Mouse (Mus musculus) embryo, embryonic 11 days (tissue): ENCODE data around the gene Litaf.
"Not testable (repeated sequence)": the region's sequence is repeated elsewhere in the genome, so short reads cannot be mapped to it uniquely, and the experiment has no call there.

ENCODE experiments used
- DNase-seq: peaks from one replicate; pipeline ENCODE4 v3.0.0-alpha.2; 2015

The Litaf gene

GRCm38 (mm10) chr16:10989896-10990295, 76.1 kb downstream of the Litaf start:
- no peak for DNase-seq

- DNase-seq, result no peak
These were observed 76.6 kb downstream of the Litaf start for GRCm38 (mm10) chr16:10989361-10989760.

GRCm38 (mm10) chr16:10988261-10988660, 77.7 kb downstream of the Litaf start:
- DNase-seq, result no peak

- DNase-seq, result no peak
These were observed 81.4 kb downstream of the Litaf start for GRCm38 (mm10) chr16:10984534-10984933.

- no peak for DNase-seq
These were observed 84.4 kb downstream of the Litaf start for GRCm38 (mm10) chr16:10981493-10982070.

- DNase-seq, result peak; percentile 39
These were observed 86.7 kb downstream of the Litaf start for GRCm38 (mm10) chr16:10979064-10979803.

- DNase-seq, result no peak
These were observed 88.1 kb downstream of the Litaf start for GRCm38 (mm10) chr16:10977877-10978276.

GRCm38 (mm10) chr16:10976202-10976631, 89.7 kb downstream of the Litaf start:
- DNase-seq, result no peak

- no peak for DNase-seq
These were observed 91.0 kb downstream of the Litaf start for GRCm38 (mm10) chr16:10974939-10975338.

- peak; percentile 25 for DNase-seq
These were observed 91.9 kb downstream of the Litaf start for GRCm38 (mm10) chr16:10974037-10974446.

- DNase-seq, result no peak
These were observed 93.7 kb downstream of the Litaf start for GRCm38 (mm10) chr16:10972259-10972658.

- not testable (repeated sequence) for DNase-seq
These were observed 96.0 kb downstream of the Litaf start for GRCm38 (mm10) chr16:10969944-10970343.

GRCm38 (mm10) chr16:10969342-10969741, 96.6 kb downstream of the Litaf start:
- no peak for DNase-seq

- DNase-seq, result no peak
These were observed 97.7 kb downstream of the Litaf start for GRCm38 (mm10) chr16:10968299-10968698.

- no peak for DNase-seq
These were observed 98.2 kb downstream of the Litaf start for GRCm38 (mm10) chr16:10967756-10968155.

GRCm38 (mm10) chr16:10967013-10967412, 98.9 kb downstream of the Litaf start:
- no peak for DNase-seq

GRCm38 (mm10) chr16:10965034-10965433, 100.9 kb downstream of the Litaf start:
- no peak for DNase-seq

GRCm38 (mm10) chr16:10960916-10961315, 105.0 kb downstream of the Litaf start:
- DNase-seq, result no peak

- no peak for DNase-seq
These were observed 107.1 kb downstream of the Litaf start for GRCm38 (mm10) chr16:10958763-10959440.

- DNase-seq, result not testable (repeated sequence)
These were observed 107.7 kb downstream of the Litaf start for GRCm38 (mm10) chr16:10958307-10958706.

GRCm38 (mm10) chr16:10957794-10958193, 108.2 kb downstream of the Litaf start:
- no peak for DNase-seq

GRCm38 (mm10) chr16:10956938-10957685, 108.8 kb downstream of the Litaf start:
- DNase-seq, result no peak

- no peak for DNase-seq
These were observed 110.9 kb downstream of the Litaf start for GRCm38 (mm10) chr16:10955078-10955477.
